Mouse (Mus musculus) G1E (cell line): ENCODE results near the gene Timp4. TPM values are rescaled to one million over a fixed set of nuclear protein-coding genes. Genes with fewer than 3 reads are reported as not detected.

Experiments used
- ATAC-seq: 2 replicates; pipeline ENCODE4 v1.8.0; 2016; ENCODE audit warnings: mild to moderate bottlenecking; ENCODE audit not compliant: insufficient number of reproducible peaks, poor library complexity, low FRiP score, severe bottlenecking; ENCODE audit errors: extremely low read depth
- DNase-seq: peaks from one replicate; pipeline ENCODE4 v3.0.0; 2012; ENCODE audit warnings: low spot score
- H3K27me3 ChIP-seq: 2 replicates; pipeline ENCODE4 v1.6.1; 2012; ENCODE audit warnings: mild to moderate bottlenecking, low read length, inconsistent platforms; ENCODE audit not compliant: insufficient read depth
- H3K36me3 ChIP-seq: replicated peaks from 2 replicates; pipeline ENCODE3; 2012; ENCODE audit warnings: mild to moderate bottlenecking, inconsistent platforms
- H3K4me1 ChIP-seq: 2 replicates; pipeline ENCODE4 v1.6.1; 2012; ENCODE audit warnings: low read depth, low read length, inconsistent platforms, mixed read lengths; ENCODE audit not compliant: insufficient read depth
- H3K4me3 ChIP-seq: 2 replicates; pipeline ENCODE4 v1.5.1; 2012; ENCODE audit warnings: low read depth, mild to moderate bottlenecking, inconsistent platforms, low read length, moderate library complexity, mixed read lengths
- H3K9me3 ChIP-seq: replicated peaks from 2 replicates; pipeline ENCODE4 v1.6.1; 2012; ENCODE audit warnings: inconsistent platforms
- CTCF ChIP-seq: IDR thresholded peaks from 2 replicates; pipeline ENCODE4 v1.5.1; 2012; ENCODE audit warnings: low read depth, low read length, inconsistent platforms, mixed read lengths
- GATA1 ChIP-seq: IDR thresholded peaks from 2 replicates; pipeline ENCODE4 v1.6.1; 2012; ENCODE audit warnings: borderline replicate concordance, low read length, inconsistent platforms, mixed read lengths
- GATA2 ChIP-seq: IDR thresholded peaks from 2 replicates; pipeline ENCODE4 v1.6.1; 2012; ENCODE audit warnings: low read depth, low read length, inconsistent platforms, borderline replicate concordance
- POLR2AphosphoS5 ChIP-seq: IDR thresholded peaks from 2 replicates; pipeline ENCODE4 v1.6.1; 2012; ENCODE audit warnings: low read depth, low read length, inconsistent platforms; ENCODE audit not compliant: insufficient replicate concordance
- TAL1 ChIP-seq: conservative IDR thresholded peaks from 2 replicates; pipeline ENCODE4 v1.6.1; 2012; ENCODE audit warnings: low read depth, low read length, inconsistent platforms, mixed read lengths
- polyA plus RNA-seq: library from polyadenylated mRNA; stranded (reverse); fragments of >175 nt; gene quantifications from 2 replicates; pipeline ENCODE4 v1.2.3, GENCODE M21; 2012
- total RNA-seq, 2 experiments: library from RNA; stranded (forward) in 1 of 2; stranded (reverse) in 1 of 2; fragments of 200-1000 nt in 1 of 2; fragments of >200 nt in 1 of 2; fragmentation: Nextera tagmentation in 1 of 2; gene quantifications; 2 replicates each; pipeline ENCODE4 v1.2.3; 2014 to 2017

The Timp4 gene
- not detected in 2 replicates for total RNA-seq (2014; fragmentation: Nextera tagmentation)
- total RNA-seq (2017): 0.06 and 0.11 TPM in 2 replicates
- polyA plus RNA-seq: not detected in 2 replicates

- DNase-seq (no peak), ATAC-seq (no peak)
- Histone ChIP-seq H3K4me1 (no peaks in the 10 kb centered on the region), H3K36me3 (no peaks in the 10 kb centered on the region), H3K27me3 (peaks cover 16% of the 10 kb centered on the region), H3K4me3 (no peak within 1 kb of the TSS), H3K9me3 (no peaks in the 10 kb centered on the region)
- TF ChIP-seq CTCF (no peak), GATA1 (no peak), GATA2 (no peak), POLR2AphosphoS5 (no peak), TAL1 (no peak)
These were observed at the start of gene Timp4 for GRCm38 (mm10) chr6:115252099-115252873. Timp4 (minus strand) TSS chr6:115252205.

- TF ChIP-seq POLR2AphosphoS5 (no peak), GATA1 (no peak), CTCF (no peak), TAL1 (no peak), GATA2 (no peak)
These were observed 41.9 kb upstream of the Timp4 start for GRCm38 (mm10) chr6:115293877-115294276.

GRCm38 (mm10) chr6:115292621-115293020 lies 40.6 kb upstream of the Timp4 start:
- H3K36me3 ChIP-seq: no peaks in the 10 kb centered on the region
- ATAC-seq (no peak), DNase-seq (no peak)
- H3K9me3 ChIP-seq: no peaks in the 10 kb centered on the region
- H3K27me3 ChIP-seq: peaks cover 7% of the 10 kb centered on the region
- H3K4me3 ChIP-seq: no peak overlapping the region
- TF ChIP-seq TAL1 (no peak), CTCF (no peak), GATA2 (no peak), POLR2AphosphoS5 (no peak), GATA1 (no peak)
- no peaks in the 10 kb centered on the region for H3K4me1 ChIP-seq

More at GRCm38 (mm10) chr6:115293877-115294276, 41.9 kb upstream of the Timp4 start:
- no peak for ATAC-seq
- H3K36me3 ChIP-seq: no peaks in the 10 kb centered on the region
- no peak overlapping the region for H3K4me3 ChIP-seq
- H3K4me1 ChIP-seq: no peaks in the 10 kb centered on the region
- DNase-seq: no peak
- no peaks in the 10 kb centered on the region for H3K9me3 ChIP-seq
- H3K27me3 ChIP-seq: peaks cover 7% of the 10 kb centered on the region

GRCm38 (mm10) chr6:115291823-115292222 lies 39.8 kb upstream of the Timp4 start:
- Histone ChIP-seq H3K9me3 (no peaks in the 10 kb centered on the region), H3K4me3 (no peak overlapping the region), H3K27me3 (peaks cover 7% of the 10 kb centered on the region), H3K36me3 (no peaks in the 10 kb centered on the region), H3K4me1 (no peaks in the 10 kb centered on the region)
- DNase-seq (no peak), ATAC-seq (no peak)
- no peak for TF ChIP-seq POLR2AphosphoS5
- TF ChIP-seq GATA2: no peak

GRCm38 (mm10) chr6:115291068-115291467 lies 39.1 kb upstream of the Timp4 start:
- no peak for DNase-seq
- Histone ChIP-seq H3K27me3 (peaks cover 10% of the 10 kb centered on the region), H3K36me3 (no peaks in the 10 kb centered on the region), H3K4me3 (no peak overlapping the region), H3K4me1 (no peaks in the 10 kb centered on the region), H3K9me3 (no peaks in the 10 kb centered on the region)
- no peak for ATAC-seq
- TF ChIP-seq POLR2AphosphoS5 (no peak), GATA2 (no peak), TAL1 (no peak), CTCF (no peak), GATA1 (no peak)

- ATAC-seq: no peak
- no peaks in the 10 kb centered on the region for H3K36me3 ChIP-seq
- H3K9me3 ChIP-seq: no peaks in the 10 kb centered on the region
- no peak for DNase-seq
- peaks cover 7% of the 10 kb centered on the region for H3K27me3 ChIP-seq
- no peaks in the 10 kb centered on the region for H3K4me1 ChIP-seq
- H3K4me3 ChIP-seq: no peak overlapping the region
- TF ChIP-seq TAL1 (no peak), GATA1 (no peak), POLR2AphosphoS5 (no peak), CTCF (no peak), GATA2 (no peak)
These were observed 38.6 kb upstream of the Timp4 start for GRCm38 (mm10) chr6:115290561-115290960.
